Mouse (Mus musculus) adrenal gland, postnatal 36 days (tissue): ENCODE measurements around the gene Dnph1. TPM values are rescaled to one million over a fixed set of nuclear protein-coding genes. Genes with fewer than 3 reads are reported as not detected.
A peak's percentile ranks its signal among the peaks of the same experiment; 100 is the strongest.

Experiments
- DNase-seq, 2 experiments: peaks; one replicate each; pipeline ENCODE4 v3.0.0; 2021; ENCODE audit warnings: mixed read lengths in 1 of 2
- total RNA-seq, 2 experiments: library from RNA; stranded (reverse); gene quantifications; 2 replicates each; pipeline ENCODE4 v1.2.3; 2021

The Dnph1 gene
- total RNA-seq, 2 experiments from 2014 or later: 4.2 to 6.9 TPM

DNA sequence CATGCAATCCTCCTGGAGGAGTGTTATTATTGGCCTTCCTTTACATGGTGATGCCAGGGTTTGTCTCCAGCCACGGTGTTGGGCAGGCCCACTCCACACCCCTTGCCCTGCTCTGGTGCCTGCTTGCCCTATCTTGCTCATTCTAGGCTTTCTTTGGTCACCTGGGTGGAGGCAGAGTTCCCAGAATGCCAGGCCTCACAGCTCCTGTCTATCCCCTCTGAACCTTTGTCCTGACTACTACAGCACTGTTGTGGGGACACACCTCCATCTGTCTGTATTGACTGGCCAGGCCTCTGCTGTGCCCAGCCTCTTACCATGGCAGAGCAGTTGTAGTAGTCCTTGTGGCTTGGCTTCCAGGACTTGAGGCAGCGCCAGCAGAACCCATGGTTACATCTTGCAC is 6.3 kb downstream of the Dnph1 start:
- no peak for DNase-seq

GRCm38 (mm10) chr17:46503847-46504638 is 7.5 kb downstream of the Dnph1 start:
- DNase-seq: no peak

DNA sequence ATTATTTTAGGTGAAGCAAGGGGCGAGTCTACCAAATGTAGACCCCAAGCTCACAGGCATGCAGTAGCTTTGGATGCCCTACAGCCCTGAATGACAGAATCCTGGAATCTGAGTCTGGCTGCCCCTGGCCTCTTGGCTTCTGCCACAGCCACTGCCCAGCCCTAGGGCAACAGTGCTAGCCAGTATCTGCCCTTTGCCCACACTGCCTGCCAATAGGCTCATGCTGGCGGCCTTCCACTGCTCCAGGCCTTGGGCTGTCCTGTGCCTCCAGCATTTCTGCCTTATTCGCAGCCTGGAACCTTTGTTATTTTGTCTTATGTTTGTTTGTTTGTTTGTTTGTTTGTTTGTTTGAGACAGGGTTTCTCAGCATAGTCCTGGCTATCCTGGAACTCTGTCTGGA is 9.1 kb downstream of the Dnph1 start:
- DNase-seq: peak; percentile 19 to 52

DNA sequence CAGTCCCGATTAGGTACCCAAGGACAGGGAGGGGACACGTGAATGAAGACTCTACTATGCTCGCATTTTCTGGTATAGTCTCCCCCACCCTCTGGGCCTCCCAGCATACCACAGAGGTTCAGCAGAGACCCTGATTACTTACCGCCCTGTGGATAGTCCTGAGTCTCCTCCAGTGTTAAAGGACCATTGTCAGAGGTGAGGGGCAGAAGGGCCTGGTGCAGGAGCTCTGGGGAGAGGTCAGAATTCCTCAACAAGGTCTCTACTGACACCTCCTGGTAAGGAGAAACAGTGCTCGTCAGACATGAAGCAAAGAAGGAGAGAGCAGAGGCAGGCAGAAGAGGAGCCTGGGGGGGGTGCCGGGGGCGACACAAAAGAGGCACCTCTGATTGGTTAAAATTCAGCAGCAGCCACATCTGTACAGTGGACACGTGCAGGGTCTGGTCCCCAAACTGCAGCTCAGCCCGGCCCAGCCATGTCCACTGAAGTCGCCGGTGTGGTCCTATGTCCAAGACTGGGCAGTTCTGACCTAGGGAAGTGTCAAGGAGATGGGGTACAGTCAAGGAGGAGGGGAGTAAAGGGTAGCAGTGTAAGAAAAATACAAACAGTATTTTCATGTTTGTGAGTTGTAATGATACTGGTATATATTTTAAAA is 14.7 kb downstream of the Dnph1 start:
- DNase-seq: no peak

DNA sequence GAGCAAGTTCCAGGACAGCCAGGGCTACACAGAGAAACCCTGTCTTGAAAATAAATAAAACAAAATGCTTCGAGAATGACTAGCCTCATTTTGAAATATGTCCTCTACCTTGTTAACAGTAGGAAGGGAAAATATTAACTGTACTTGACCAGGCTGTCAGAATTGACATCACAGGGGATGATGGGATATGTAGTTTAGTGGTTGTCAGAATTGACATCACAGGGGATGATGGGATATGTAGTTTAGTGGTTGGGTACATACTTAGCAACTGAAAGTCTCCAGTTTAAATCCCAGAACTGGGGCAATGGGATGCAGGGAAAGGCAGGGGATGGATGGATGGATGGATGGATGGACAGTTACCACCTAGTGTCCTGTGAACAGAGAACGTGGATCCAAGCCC is 16.8 kb downstream of the Dnph1 start:
- no peak for DNase-seq

DNA sequence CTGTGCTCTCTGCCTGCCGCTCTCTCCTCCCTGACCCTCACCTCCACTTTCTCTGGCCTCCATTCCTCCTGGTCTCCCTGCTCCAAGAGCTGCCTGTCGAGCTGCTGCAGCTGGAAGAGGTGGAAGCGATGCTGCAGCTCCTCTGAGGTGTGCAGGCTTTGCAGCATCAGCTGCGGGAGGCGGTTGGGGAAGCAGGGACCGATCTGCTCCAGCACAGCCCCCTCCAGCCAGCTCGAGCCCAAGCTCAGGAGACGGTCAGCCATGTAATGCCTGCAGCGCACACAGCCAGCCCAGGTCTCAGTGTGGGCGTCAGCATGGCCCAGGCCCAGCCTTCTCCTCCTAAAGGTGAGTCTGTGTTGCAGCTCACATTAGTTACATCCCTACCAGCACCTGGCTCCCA is 23.5 kb downstream of the Dnph1 start:
- no peak for DNase-seq

GRCm38 (mm10) chr17:46520385-46520979 is 24.0 kb downstream of the Dnph1 start:
- DNase-seq: no peak

DNA sequence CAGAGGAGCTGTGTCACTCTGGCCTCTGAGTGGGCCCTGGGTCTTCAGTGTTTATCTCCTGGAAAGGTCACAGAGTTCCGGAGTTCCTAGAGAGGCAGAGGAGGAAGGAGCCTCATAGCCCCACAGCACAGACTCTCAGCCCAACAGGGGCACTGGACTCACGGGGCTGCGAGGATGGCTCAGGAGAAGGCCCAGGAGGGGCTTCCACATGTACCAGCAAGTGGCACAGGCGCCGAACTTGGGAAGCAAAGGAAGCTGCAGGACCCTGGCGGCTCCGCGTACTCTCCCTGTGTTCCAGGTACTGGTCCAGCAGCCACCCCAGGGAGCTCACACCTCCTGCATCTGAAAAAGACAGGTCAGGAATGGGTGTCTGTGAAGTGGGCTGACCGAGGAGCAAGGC is 24.7 kb downstream of the Dnph1 start:
- no peak for DNase-seq

DNA sequence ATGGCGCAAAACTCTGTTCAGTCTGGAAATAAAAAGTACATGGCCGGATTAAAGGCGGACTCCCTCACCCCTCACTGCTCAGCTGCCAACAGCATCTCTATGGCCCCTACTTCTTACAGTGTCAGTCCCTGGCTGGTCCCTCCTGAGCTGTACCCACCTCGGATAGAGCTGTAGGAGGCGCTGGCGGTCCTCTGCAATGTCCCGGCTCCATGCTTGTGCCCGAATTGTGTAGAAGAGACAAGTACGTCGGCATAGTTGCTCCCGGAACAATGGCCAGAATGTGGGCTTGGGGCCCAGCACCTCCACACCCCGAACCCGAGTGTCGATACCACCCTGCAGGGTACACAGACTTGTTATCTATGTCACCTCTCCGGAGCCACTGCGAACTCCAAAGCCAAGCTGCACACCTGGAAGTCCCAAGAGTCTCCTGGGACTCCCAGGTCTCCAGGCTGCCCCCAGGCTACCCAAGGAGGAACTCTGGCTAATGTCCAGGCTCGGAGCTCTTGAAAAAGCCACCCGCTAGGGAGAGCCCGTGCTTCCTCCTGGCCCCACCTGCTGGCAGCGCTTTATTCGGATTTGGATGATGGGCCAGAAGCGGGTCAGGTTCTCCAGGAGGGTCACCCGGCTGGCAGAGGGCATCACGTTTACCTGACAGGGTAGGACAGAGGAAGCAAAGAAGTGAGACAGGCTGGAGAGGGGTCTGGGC is 25.6 kb downstream of the Dnph1 start:
- DNase-seq: no peak

- DNase-seq: no peak
Measured at GRCm38 (mm10) chr17:46525065-46525464, 28.6 kb downstream of the Dnph1 start.

GRCm38 (mm10) chr17:46525579-46526307 is 29.2 kb downstream of the Dnph1 start:
- DNase-seq: peak; percentile 79 to 86

DNA sequence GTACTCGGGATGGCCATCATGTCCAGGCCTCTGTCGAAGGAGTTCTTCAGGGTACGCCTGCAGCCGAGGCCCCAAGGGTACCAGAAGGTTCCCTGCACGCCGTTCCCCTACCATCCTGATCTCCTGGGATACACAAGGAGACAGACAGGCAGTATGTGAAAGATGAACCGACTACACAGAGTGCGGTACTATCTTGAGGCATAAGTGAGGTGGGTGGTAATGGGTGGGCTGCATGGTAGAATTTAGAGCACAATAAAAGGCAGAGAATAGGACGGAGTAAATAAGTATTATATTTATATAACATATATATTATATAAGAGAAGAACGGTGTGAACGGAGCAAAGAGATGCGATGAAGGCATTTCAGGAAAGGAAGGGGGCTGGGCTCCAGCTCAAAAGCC is 47.1 kb downstream of the Dnph1 start:
- no peak for DNase-seq

GRCm38 (mm10) chr17:46545813-46546564 is 49.5 kb downstream of the Dnph1 start, which contains the start of gene Cul9:
Gene Cul9, minus strand, starts transcription at chr17:46546388.
- peak; percentile 89 to 91 for DNase-seq

GRCm38 (mm10) chr17:46546591-46546990 is 50.1 kb downstream of the Dnph1 start:
- DNase-seq: no peak

- no peak for DNase-seq
Measured at GRCm38 (mm10) chr17:46546995-46547394, 50.5 kb downstream of the Dnph1 start.

DNA sequence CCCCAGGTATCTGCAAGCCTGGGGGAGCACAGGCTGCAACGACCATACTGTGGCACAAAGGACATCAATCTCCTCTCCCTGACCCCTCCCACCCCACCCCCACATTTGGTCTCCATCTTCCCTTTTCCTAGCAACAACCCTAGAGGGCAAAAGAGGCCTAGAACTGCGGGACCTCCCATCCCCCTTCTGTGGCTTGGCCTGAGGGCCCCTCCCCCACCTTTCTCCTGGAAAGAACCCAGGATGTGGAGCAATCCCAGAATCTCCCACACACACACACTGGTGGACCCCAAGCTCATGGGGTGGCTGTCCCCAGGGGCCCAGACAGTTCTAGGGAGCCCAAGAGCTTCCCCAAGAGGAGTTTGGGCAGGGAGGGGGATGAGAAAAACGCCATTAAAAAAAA is 51.4 kb downstream of the Dnph1 start:
- DNase-seq: no peak

GRCm38 (mm10) chr17:46548741-46549140 is 52.2 kb downstream of the Dnph1 start:
- DNase-seq: no peak

DNA sequence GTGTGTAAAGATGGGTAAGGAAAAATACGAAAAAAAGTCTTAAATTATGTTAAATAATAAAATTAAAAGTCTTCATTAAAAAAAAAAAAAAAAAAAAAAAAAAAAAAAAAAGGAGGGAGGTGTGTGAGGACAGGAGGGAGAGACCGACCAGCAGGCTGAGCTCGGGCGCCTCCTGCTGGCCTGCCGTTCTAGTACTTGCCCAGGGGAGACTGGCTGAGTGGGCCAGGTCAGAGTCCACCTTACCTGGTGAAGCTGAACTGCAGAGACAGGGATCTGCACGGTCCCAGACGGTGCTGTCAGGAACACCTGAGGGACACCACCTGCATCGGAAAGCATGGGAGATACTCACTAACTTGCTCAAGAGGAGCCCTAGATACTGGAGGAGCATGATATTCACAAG is 52.7 kb downstream of the Dnph1 start:
- peak; percentile 32 to 49 for DNase-seq
